Mouse (Mus musculus) gastrocnemius, postnatal 25 days (tissue): Measurements from ENCODE around the gene Ear6. TPM values are rescaled to one million over a fixed set of nuclear protein-coding genes. Genes with fewer than 3 reads are reported as not detected.
A peak's percentile ranks its signal among the peaks of the same experiment; 100 is the strongest.

Experiments used
- DNase-seq: peaks from one replicate; pipeline ENCODE4 v3.0.0; 2022
- microRNA-seq, 2 experiments: library from miRNA; unstranded; fragments of <30 nt; microRNA quantifications; one replicate each; pipeline ENCODE4 v1.2.0; 2021; ENCODE audit warnings: borderline replicate concordance in 2 of 2
- total RNA-seq, 2 experiments: library from RNA; stranded (reverse); gene quantifications; 1 replicate in 1 of 2; 2 replicates in 1 of 2; pipeline ENCODE4 v1.2.3; 2021

Ear6 gene
- total RNA-seq, 2 experiments from 2014 or later: not detected

DNA sequence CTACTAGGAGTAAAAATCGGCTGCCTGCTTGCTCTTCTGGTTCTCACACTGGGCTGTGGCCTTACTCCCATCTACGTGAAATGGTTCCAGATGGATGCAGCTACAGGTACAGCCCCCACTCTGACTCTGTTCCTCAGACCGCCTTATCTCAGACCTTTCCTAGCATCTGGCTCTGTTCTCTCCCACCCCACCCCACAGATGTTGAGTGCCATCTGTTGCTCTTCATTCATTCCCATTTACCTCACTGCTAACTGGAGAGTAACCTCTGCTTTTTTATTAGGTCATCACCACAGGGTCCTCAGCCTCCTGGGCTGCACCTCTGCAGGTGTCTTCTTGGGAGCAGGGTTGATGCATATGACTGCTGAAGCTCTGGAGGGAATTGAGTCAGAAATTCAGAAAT lies 40.3 kb downstream of the Ear6 start:
- no peak for DNase-seq

DNA sequence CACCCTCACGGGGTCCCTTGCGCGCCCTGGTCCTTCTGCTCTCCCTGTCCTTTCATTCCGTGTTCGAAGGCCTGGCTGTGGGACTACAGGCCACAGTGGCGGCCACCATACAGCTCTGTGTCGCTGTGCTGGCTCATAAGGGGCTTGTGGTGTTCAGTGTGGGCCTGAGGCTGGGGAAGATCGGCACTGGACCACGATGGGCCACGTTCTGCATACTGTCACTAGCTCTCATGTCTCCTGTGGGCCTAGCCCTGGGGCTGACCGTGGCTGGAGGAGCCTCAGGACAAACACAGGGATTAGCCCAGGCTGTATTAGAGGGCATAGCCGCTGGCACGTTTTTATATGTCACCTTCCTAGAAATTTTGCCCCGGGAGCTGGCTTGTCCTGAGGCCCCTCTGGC lies 41.6 kb downstream of the Ear6 start:
- DNase-seq: no peak

DNA sequence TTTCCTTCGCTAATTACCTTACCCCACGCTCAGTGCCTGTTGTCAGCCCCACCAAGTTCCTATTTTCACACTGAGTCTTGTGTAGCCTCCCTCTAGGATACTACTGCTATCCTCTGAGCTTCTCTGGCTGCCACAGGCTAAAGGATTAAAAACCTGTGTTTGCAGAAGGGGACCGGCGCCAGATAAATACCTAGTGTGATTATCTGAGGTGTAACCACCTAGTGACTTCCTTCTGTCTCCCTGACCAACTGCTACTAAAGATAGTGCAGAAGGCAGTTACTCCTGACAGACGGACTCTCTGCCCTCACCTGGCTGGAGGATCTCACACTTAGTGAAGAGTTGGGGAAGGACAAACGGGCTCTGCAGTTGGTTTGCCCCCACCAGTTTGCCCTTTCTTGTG lies 42.5 kb downstream of the Ear6 start:
- DNase-seq: no peak

DNA sequence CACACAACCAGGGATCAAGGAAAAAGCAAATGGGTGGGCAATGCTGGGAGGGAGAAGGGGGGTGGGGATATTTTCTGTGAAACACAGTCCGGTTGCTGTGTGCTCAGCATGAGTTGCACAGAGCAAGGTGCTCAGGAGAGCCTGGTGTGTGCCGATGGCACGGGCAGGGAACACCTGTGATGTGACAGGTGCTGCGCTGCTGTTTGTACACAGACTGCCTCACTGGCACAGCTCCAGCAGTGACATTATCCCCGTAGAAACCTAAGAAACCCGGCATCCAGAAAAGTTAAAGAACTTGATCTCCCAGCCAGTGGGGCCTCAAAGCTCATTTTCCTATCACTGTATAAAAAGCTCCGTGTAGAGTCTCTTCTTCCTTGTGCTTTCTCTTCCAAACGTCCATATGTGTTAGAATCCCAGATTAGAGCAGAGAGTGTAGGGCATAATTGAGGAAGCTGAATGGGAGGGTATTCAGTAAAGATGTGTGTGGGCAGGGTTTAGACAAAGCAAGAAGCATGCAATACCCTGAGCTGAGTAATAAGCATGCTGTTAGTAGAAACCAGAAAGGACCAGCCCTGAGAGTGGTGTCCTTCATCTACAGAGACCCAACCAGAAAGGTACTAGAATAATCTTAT lies 43.2 kb downstream of the Ear6 start:
- DNase-seq: no peak

DNA sequence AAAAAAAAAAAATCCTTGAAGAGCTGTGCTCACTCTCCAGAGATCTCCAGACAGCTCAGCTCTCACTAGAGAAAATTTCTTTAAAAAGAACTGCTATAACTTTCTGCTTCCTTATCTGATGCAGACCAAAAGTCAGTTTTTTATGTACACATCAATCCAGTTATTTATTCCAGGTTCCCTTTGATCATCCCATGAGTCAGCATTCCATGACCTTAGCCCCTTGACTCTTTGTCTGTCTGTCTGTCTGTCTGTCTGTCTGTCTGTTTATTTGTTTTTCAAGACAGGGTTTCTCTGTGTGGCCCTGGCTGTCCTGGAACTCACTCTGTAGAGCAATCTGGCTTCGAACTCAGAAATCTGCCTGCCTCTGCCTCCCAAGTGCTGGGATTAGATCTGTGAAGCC lies 45.9 kb downstream of the Ear6 start:
- no peak for DNase-seq

DNA sequence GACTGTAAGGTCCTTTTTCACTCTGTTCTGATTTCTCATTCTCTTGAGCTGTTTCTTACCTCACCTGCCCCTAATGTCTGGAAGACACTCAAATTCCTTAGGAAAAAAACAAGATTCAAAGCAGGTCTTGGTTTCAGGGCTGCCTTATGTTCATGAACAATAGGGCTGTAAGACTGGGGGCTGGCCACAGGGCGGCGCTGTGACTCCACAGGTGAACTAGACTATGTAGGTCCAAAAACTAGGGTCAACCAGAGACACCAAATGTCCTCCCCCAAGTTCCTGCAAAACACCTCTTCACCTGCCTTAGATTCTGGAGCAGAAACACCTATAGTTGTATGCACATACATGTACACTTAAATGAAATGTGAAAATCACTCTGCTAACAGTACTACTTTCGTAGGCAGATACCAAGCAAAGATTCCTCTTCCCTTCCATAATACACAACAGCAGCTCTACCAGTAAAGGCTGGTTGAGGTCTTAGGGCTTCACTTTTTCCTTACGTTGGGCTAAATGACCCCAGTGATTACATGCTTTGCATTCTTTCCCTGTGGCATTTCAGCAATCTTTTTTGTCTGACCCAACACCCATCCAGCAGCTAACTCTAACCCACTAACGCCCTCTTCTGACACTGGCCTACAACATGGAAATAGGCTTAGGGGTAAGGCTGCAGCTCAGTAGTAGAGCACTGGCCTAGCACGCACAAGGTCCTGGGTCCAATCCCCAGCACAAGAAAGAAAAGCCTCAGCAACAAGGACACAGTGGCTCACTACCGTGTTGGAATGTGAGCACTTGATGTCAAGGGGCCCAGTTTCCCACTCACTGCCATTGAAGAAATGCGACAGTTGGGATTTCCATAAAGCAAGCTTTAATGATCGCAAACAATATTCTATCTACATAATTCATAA lies 49.6 kb downstream of the Ear6 start:
- peak; percentile 54 for DNase-seq

DNA sequence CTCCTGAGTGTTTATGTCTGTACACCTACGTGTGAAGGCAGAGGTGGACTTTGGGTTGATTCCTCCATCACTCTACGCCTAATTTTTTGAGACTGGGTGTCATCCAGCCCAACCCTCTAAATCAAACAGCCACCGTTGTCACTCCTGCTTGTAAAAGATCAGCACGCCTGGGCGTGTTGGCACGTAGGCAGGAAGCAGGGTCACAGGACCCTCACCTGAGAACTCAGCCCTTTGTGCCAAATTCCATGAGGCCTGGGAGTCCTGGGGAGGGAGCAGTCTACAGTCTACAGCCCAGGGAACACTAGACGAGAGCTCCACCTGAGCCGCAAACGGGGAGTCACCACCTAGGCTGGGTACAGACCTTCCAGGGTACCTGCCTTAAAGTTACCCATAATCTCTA lies 50.3 kb downstream of the Ear6 start:
- no peak for DNase-seq

Small RNA genes within 50 kb of the gene (microRNA-seq; reads per million reads assigned to microRNA genes)
- gene Gm27375: 0 reads per million in 2 experiments

Other genes starting within 250 kb of the Ear6 start
- not detected for gene Gm17078, start 242.4 kb upstream of the Ear6 start, total RNA-seq
- not detected for gene Gm4181, start 218.0 kb upstream of the Ear6 start, total RNA-seq
- gene Gm17079, start 158.2 kb upstream of the Ear6 start, total RNA-seq: not detected
- not detected for gene Gm5800, start 136.5 kb upstream of the Ear6 start, total RNA-seq
- gene Ang4, start 80.1 kb upstream of the Ear6 start, total RNA-seq: not detected
- gene AY358078, start 53.7 kb upstream of the Ear6 start, total RNA-seq: not detected
- 10 to 100 TPM in 1 of 2 experiments, 1 to 10 TPM in 1; 9.3 to 15.8 TPM for gene Mettl17, start 31.1 kb downstream of the Ear6 start, total RNA-seq
- under 1 TPM; 0.46 to 0.54 TPM for gene Slc39a2, start 39.2 kb downstream of the Ear6 start, total RNA-seq
- gene Ndrg2, start 60.5 kb downstream of the Ear6 start, total RNA-seq: 1,000 to 10,000 TPM; 1,373 to 1,538 TPM
- 1 to 10 TPM in 1 of 2 experiments, under 1 TPM in 1; 0.62 to 1.1 TPM for gene Tppp2, start 64.7 kb downstream of the Ear6 start, total RNA-seq
- gene Rnase13, start 69.1 kb downstream of the Ear6 start, total RNA-seq: not detected
- 10 to 100 TPM; 17.2 to 17.6 TPM for gene Arhgef40, start 131.0 kb downstream of the Ear6 start, total RNA-seq
- gene Tmem253, start 162.0 kb downstream of the Ear6 start, total RNA-seq: 1 to 10 TPM; 1.5 to 2.1 TPM
- 10 to 100 TPM; 10.8 to 11.7 TPM for gene Zfp219, start 167.0 kb downstream of the Ear6 start, total RNA-seq
- gene Olfr221, start 188.8 kb downstream of the Ear6 start, total RNA-seq: not detected